Mouse (Mus musculus) megakaryocyte, embryonic 14.5 days (primary cell): Measurements from ENCODE around the gene Cd5.

ENCODE experiments used
- FLI1 ChIP-seq: IDR thresholded peaks from 2 replicates; pipeline ENCODE4 v1.6.1; 2012; ENCODE audit warnings: low read length, inconsistent platforms, mixed read lengths
- GATA1 ChIP-seq: IDR thresholded peaks from 3 replicates; pipeline ENCODE4 v1.6.1; 2012; ENCODE audit warnings: mixed read lengths, low read length, inconsistent platforms, borderline replicate concordance

DNA sequence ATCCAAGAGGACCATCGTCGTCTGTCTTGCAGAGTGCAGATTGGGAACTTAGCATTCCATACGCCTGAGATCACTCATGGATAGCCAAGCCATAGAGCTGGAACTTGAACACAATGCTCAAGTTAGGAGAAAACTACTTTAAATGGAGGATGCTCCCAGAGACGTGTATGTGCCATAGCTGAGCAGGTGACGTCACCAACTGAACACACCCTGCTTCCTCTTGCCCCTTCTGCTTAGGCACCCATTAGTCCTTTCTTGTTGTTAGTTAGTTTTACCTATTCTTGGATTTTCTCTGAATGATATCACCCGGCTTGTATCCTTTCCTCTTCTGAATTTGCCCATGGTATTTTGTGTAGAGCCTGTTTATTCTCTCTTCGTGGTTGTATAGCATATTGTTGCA lies 8.4 kb upstream of the Cd5 start:
- no peak for TF ChIP-seq GATA1
- TF ChIP-seq FLI1 = no peak
